Mouse (Mus musculus) heart, postnatal 0 days (tissue): ENCODE results near the gene Dclk1. TPM values are rescaled to one million over a fixed set of nuclear protein-coding genes. Genes with fewer than 3 reads are reported as not detected.
A peak's percentile ranks its signal among the peaks of the same experiment; 100 is the strongest.

Source experiments
- ATAC-seq: fragments of 200-750 bp; cut with Nextera tagmentation; 2 replicates; pipeline ENCODE4 v1.8.0; 2017; ENCODE audit warnings: low read depth, moderate number of reproducible peaks, moderate library complexity; ENCODE audit not compliant: insufficient read depth
- DNase-seq: peaks from one replicate; pipeline ENCODE4 v3.0.0-alpha.2; 2016; ENCODE audit warnings: low spot score
- H3K27ac ChIP-seq: fragments of 300-500 bp; sonication (generic); 2 replicates; pipeline ENCODE4 v1.5.1; 2014; ENCODE audit warnings: low read depth, mild to moderate bottlenecking
- H3K27me3 ChIP-seq: fragments of 300-500 bp; sonication (generic); 2 replicates; pipeline ENCODE4 v1.6.1; 2014; ENCODE audit warnings: low read length, mixed read lengths; ENCODE audit not compliant: control insufficient read depth, insufficient read depth
- H3K36me3 ChIP-seq: fragments of 300-500 bp; sonication (generic); replicated peaks from 2 replicates; pipeline ENCODE4 v1.6.1; 2014; ENCODE audit warnings: low read length, mixed read lengths; ENCODE audit not compliant: control insufficient read depth, insufficient read depth
- H3K4me1 ChIP-seq: fragments of 300-500 bp; sonication (generic); 2 replicates; pipeline ENCODE4 v1.6.1; 2014; ENCODE audit warnings: antibody characterized with exemption; ENCODE audit not compliant: control insufficient read depth, insufficient read depth
- H3K4me2 ChIP-seq: fragments of 300-500 bp; sonication (generic); 2 replicates; pipeline ENCODE4 v1.6.1; 2014; ENCODE audit warnings: low read depth, mild to moderate bottlenecking, low read length, moderate library complexity
- H3K4me3 ChIP-seq: fragments of 300-500 bp; sonication (generic); 2 replicates; pipeline ENCODE4 v1.5.1; 2014; ENCODE audit warnings: low read depth, low read length
- H3K9ac ChIP-seq: fragments of 300-500 bp; sonication (generic); replicated peaks from 2 replicates; pipeline ENCODE4 v1.6.1; 2014; ENCODE audit warnings: low read depth, low read length, mixed read lengths
- H3K9me3 ChIP-seq: fragments of 300-500 bp; sonication (generic); replicated peaks from 2 replicates; pipeline ENCODE4 v1.6.1; 2016; ENCODE audit warnings: low read length; ENCODE audit not compliant: control insufficient read depth
- CTCF ChIP-seq: IDR thresholded peaks from 2 replicates; pipeline ENCODE4 v1.5.1; 2016; ENCODE audit warnings: antibody characterized with exemption, control low read depth, low read depth
- EP300 ChIP-seq: IDR thresholded peaks from 2 replicates; pipeline ENCODE4 v1.6.1; 2016; ENCODE audit warnings: antibody characterized with exemption, low read depth
- WGBS: fragments of 180-500 bp; shearing (Covaris S2); extraction: QIAGEN DNeasy Blood & Tissue Kit; methylation state at CpG from one replicate; pipeline ENCODE4 v1.1.7; 2014; 5-methylcytosine and 5-hydroxymethylcytosine counted together
- polyA plus RNA-seq: library from polyadenylated mRNA; unstranded; fragments of >200 nt; fragmentation: Nextera tagmentation; extraction: Ambion mirVana; gene quantifications from 2 replicates; pipeline ENCODE4 v1.2.1, GENCODE M21; 2015
- total RNA-seq: library from RNA; depleted of rRNA; stranded (reverse); fragments of >200 nt; gene quantifications from 2 replicates; pipeline ENCODE4 v1.2.3, GENCODE M21; 2014; ENCODE audit warnings: low replicate concordance

Gene Dclk1
- total and polyA plus RNA-seq, 2 experiments from 2014 or later, result 4.9 to 18.7 TPM

DNA sequence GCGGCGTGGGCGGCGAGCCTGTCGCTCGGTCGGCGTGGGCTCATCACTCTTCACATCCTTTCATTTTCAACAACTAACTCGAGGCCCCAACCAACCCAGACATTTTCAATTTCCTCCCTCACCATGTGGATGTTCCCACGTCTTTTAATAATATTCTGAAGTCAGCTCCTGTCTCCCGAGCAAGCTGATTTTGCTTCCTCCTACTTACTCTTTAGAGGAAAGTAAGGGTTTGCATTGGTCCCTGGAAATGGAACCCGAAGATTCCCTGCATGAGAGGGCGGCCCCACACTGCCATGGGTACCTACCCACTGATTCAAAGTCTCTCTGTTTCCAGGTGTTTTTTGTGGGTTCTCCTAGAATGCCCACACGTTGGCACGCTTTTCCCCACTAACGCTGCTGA lies 300.8 kb downstream of the Dclk1 start:
- H3K27ac ChIP-seq, result no peak overlapping the region
- peaks cover 5% of the 10 kb centered on the region; the same call in 1 of the 2 replicates for H3K4me1 ChIP-seq
- TF ChIP-seq CTCF (no peak), EP300 (no peak)
- no peaks in the 10 kb centered on the region for H3K36me3 ChIP-seq
- H3K4me3 ChIP-seq, result peak overlapping the region; percentile 19; the same call in 1 of the 2 replicates
- no peaks in the 10 kb centered on the region for H3K27me3 ChIP-seq
- H3K9ac ChIP-seq, result no peak overlapping the region
- no peak for DNase-seq
- H3K4me2 ChIP-seq, result peak overlapping the region; percentile 45
- no peaks in the 10 kb centered on the region for H3K9me3 ChIP-seq
- ATAC-seq, result no peak
- WGBS, result 72% methylated on average over 16 of the region's 16 CpGs

DNA sequence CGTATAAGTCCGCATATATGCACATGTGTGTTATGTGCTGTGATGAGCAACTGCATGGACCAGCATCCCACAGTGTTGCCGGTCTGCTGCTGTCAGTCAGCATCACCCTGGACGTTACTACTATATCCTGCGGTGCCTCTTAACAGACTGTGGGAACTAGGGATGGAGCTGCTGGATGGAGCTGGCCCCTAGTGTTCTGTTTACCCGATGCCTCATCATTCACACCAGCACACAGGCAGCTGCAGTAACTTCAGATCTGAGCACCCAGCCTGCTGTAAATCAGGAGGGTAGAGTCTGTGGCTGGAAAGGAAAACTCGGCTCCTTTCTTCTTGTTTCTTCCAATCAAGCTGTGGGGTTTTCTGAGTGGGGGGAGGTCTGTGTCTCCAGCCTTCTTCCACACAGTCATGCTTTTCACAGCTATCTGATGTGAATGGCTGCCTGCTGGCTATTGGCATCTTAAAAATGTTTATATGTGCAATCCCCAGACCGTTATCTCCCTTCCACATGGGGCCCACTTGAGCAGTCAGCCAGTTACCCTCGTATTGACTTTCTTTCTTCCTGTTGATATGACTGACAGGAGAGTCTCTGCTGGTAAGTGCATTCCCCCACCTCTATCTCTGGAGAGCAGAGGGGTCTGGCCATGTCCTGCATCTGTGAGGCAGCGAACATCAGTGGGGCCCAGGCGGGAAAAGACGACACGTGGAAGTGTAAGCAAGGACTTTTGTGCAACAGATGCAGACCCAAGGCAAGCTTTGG lies 301.9 kb downstream of the Dclk1 start:
- H3K4me1 ChIP-seq, result peaks cover 5% of the 10 kb centered on the region; the same call in 1 of the 2 replicates
- DNase-seq (no peak), ATAC-seq (no peak)
- no peak overlapping the region for H3K4me2 ChIP-seq
- H3K27me3 ChIP-seq, result no peaks in the 10 kb centered on the region
- 30% methylated on average over 13 of the region's 13 CpGs for WGBS
- H3K9me3 ChIP-seq, result no peaks in the 10 kb centered on the region
- no peaks in the 10 kb centered on the region for H3K36me3 ChIP-seq
- H3K27ac ChIP-seq, result no peak overlapping the region
- no peak overlapping the region for H3K4me3 ChIP-seq
- no peak overlapping the region for H3K9ac ChIP-seq
- TF ChIP-seq CTCF (no peak), EP300 (no peak)

DNA sequence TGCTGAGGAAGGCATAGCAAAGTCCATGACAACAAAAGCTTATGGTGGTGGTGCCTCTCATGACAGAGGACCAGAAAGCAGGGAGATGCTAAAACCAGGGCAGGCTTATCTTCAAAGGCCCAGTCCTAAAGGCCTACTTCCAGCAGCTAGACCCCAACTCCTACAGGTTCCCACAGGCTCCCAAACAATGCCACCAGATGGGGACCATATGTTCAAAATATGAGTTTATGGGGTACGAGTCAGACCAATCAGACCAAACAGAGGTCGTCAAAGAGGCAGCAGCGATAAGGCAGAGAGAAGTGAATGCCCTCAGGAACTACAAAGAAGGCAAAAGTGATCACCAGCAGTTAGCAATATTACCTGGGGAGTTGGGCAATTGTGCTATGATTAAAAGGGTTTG lies 303.1 kb downstream of the Dclk1 start:
- Histone ChIP-seq H3K4me3 (no peak overlapping the region), H3K9ac (no peak overlapping the region), H3K4me2 (no peak overlapping the region), H3K36me3 (no peaks in the 10 kb centered on the region), H3K27me3 (no peaks in the 10 kb centered on the region), H3K4me1 (no peaks in the 10 kb centered on the region), H3K9me3 (no peaks in the 10 kb centered on the region), H3K27ac (no peak overlapping the region)
- no peak for TF ChIP-seq EP300
- no peak for TF ChIP-seq CTCF
- ATAC-seq, result no peak
- 82% methylated on average over 3 of the region's 3 CpGs for WGBS
- no peak for DNase-seq

DNA sequence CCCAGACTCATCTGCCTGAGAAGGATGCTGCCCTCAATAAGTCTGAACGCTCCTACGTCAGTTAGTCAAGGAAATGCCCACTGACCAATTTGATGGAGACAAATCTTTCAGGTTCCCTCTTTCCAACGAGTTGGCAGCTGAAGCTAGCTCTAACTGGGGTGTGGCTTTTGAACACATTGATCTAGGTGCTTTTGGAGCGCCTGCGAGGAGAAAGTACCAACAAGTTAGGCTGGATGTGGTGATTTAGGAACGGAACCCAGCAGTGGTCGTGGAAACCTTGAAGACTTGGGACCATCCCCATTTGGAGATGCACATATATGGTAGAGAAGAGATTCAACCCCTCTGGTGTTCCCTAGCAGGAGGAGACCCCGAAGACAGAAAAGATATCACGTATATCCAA lies 303.8 kb downstream of the Dclk1 start:
- H3K4me3 ChIP-seq, result no peak overlapping the region
- 90% methylated on average over 9 of the region's 9 CpGs for WGBS
- no peak overlapping the region for H3K9ac ChIP-seq
- DNase-seq, result no peak
- H3K36me3 ChIP-seq, result no peaks in the 10 kb centered on the region
- no peak overlapping the region for H3K4me2 ChIP-seq
- no peak overlapping the region for H3K27ac ChIP-seq
- H3K4me1 ChIP-seq, result no peaks in the 10 kb centered on the region
- H3K27me3 ChIP-seq, result no peaks in the 10 kb centered on the region
- no peak for ATAC-seq
- H3K9me3 ChIP-seq, result no peaks in the 10 kb centered on the region
- TF ChIP-seq EP300 (no peak), CTCF (no peak)

DNA sequence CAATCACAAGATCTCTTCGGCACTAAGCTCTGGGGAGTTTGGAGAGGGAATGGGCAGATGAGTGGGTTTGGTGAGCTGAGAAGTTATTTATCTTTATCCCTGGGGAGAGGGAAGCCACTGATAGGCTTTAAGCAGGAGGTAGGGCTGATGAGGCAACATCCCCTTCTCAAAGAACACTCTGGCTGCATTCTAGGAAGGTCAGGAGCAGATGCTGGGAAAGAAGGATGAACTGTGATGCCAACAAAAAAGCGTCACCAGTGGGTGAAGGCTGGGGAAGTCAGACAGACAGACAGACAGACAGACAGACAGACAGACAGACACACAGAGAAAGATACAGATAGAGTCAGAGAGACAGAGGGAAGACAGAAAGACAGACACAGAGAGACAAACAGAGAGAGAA lies 304.9 kb downstream of the Dclk1 start:
- no peak for DNase-seq
- Histone ChIP-seq H3K4me1 (no peaks in the 10 kb centered on the region), H3K36me3 (no peaks in the 10 kb centered on the region), H3K9me3 (no peaks in the 10 kb centered on the region), H3K4me2 (no peak overlapping the region), H3K9ac (no peak overlapping the region), H3K27ac (no peak overlapping the region), H3K27me3 (no peaks in the 10 kb centered on the region), H3K4me3 (no peak overlapping the region)
- TF ChIP-seq CTCF (no peak), EP300 (no peak)
- 53% methylated on average over 2 of the region's 2 CpGs for WGBS
- no peak for ATAC-seq

DNA sequence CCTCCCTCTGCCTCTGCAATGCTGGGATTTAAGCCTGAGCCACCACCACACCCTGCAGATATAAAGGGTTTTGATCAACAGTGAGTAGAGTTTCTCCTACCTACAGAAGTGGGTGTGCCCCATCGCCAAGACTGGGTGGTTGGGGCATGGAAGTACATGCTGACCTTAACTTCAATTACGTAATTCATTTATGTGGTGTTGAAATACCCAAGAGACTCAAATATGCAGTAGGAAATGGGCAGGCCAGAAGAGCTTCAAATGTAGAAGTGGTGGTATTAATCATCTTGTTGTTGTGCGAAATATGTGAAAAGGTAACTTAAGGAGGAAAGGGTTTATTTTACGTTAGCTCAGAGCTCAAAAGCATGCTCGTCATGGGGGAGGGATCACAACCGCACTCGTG lies 307.2 kb downstream of the Dclk1 start:
- H3K9me3 ChIP-seq, result no peaks in the 10 kb centered on the region
- DNase-seq (no peak), ATAC-seq (no peak)
- TF ChIP-seq EP300 (no peak), CTCF (no peak)
- no peak overlapping the region for H3K4me2 ChIP-seq
- no peaks in the 10 kb centered on the region for H3K27me3 ChIP-seq
- H3K9ac ChIP-seq, result no peak overlapping the region
- no peaks in the 10 kb centered on the region for H3K4me1 ChIP-seq
- H3K27ac ChIP-seq, result no peak overlapping the region
- 86% methylated on average over 7 of the region's 7 CpGs for WGBS
- H3K36me3 ChIP-seq, result no peaks in the 10 kb centered on the region
- no peak overlapping the region for H3K4me3 ChIP-seq
